Mouse (Mus musculus) CH12.LX (cell line): Measurements from ENCODE around the gene Npnt. TPM values are rescaled to one million over a fixed set of nuclear protein-coding genes. Genes with fewer than 3 reads are reported as not detected.

Experiments
- DNase-seq: peaks from one replicate; pipeline ENCODE4 v3.0.0-alpha.2; 2013; ENCODE audit errors: extremely low read depth
- H3K27ac ChIP-seq: 2 replicates; pipeline ENCODE4 v1.5.1; 2012; ENCODE audit warnings: low read depth, mild to moderate bottlenecking, control low read depth, moderate library complexity; ENCODE audit not compliant: insufficient read depth
- H3K27me3 ChIP-seq: replicated peaks from 2 replicates; pipeline ENCODE3; 2012; ENCODE audit warnings: inconsistent platforms
- H3K36me3 ChIP-seq, 2 experiments: replicated peaks in 1 of 2; 2 replicates each; pipeline versions ENCODE3 to v1.6.1; 2012; ENCODE audit warnings: inconsistent platforms in 1 of 2, low read length in 1 of 2, mild to moderate bottlenecking in 1 of 2, mixed read lengths in 1 of 2, moderate library complexity in 1 of 2; ENCODE audit not compliant: control insufficient read depth in 1 of 2, insufficient read depth in 1 of 2
- H3K4me1 ChIP-seq, 2 experiments: 2 replicates each; pipeline ENCODE4 v1.6.1; 2012; ENCODE audit warnings: inconsistent platforms in 1 of 2, moderate library complexity in 1 of 2; ENCODE audit not compliant: insufficient read depth in 2 of 2, control insufficient read depth in 1 of 2
- H3K4me2 ChIP-seq: 2 replicates; pipeline ENCODE4 v1.6.1; 2012; ENCODE audit warnings: low read depth, mild to moderate bottlenecking, control low read depth; ENCODE audit not compliant: poor library complexity, insufficient read depth, severe bottlenecking
- H3K4me3 ChIP-seq, 3 experiments: fragments of 150-350 bp in 1 of 3; sonication (generic) in 1 of 3; replicated peaks in 1 of 3; 2 replicates each; pipeline versions ENCODE3 to v1.5.1; 2011 to 2012; ENCODE audit warnings: low read depth in 2 of 3, low read length in 2 of 3, mild to moderate bottlenecking in 2 of 3, moderate library complexity in 2 of 3, control low read depth in 1 of 3, improper control_type of control experiment in 1 of 3, inconsistent platforms in 1 of 3, mixed read lengths in 1 of 3; ENCODE audit not compliant: poor library complexity in 1 of 3
- H3K79me2 ChIP-seq: replicated peaks from 2 replicates; pipeline ENCODE4 v1.6.1; 2012; ENCODE audit warnings: mild to moderate bottlenecking, moderate library complexity; ENCODE audit not compliant: control insufficient read depth, poor library complexity, insufficient read depth, severe bottlenecking; ENCODE audit errors: extremely low read depth
- H3K9ac ChIP-seq: 2 replicates; pipeline ENCODE4 v1.6.1; 2012; ENCODE audit warnings: low read depth, mild to moderate bottlenecking, control low read depth, moderate library complexity; ENCODE audit not compliant: insufficient read depth
- H3K9me3 ChIP-seq: replicated peaks from 2 replicates; pipeline ENCODE3; 2012; ENCODE audit warnings: low read length, inconsistent platforms, mixed read lengths
- BHLHE40 ChIP-seq: IDR thresholded peaks from 2 replicates; pipeline ENCODE4 v1.6.1; 2011; ENCODE audit warnings: mild to moderate bottlenecking, low read depth, low read length, improper control_type of control experiment
- CHD1 ChIP-seq: IDR thresholded peaks from 2 replicates; pipeline ENCODE4 v1.6.1; 2012; ENCODE audit warnings: low read depth, low read length, improper control_type of control experiment, inconsistent platforms
- CHD2 ChIP-seq: IDR thresholded peaks from 2 replicates; pipeline ENCODE4 v1.6.1; 2011; ENCODE audit warnings: low read length, improper control_type of control experiment
- CTCF ChIP-seq, 2 experiments: IDR thresholded peaks in 1 of 2; conservative IDR thresholded peaks in 1 of 2; 2 replicates each; pipeline ENCODE4 v1.5.1; 2011 to 2012; ENCODE audit warnings: low read depth in 2 of 2, low read length in 2 of 2, improper control_type of control experiment in 1 of 2, inconsistent platforms in 1 of 2, mild to moderate bottlenecking in 1 of 2, moderate library complexity in 1 of 2
- E2F4 ChIP-seq: IDR thresholded peaks from 2 replicates; pipeline ENCODE4 v1.6.1; 2011; ENCODE audit warnings: low read depth, low read length, improper control_type of control experiment; ENCODE audit not compliant: insufficient replicate concordance
- EP300 ChIP-seq: IDR thresholded peaks from 2 replicates; pipeline ENCODE4 v1.6.1; 2011; ENCODE audit warnings: low read length, improper control_type of control experiment
- ETS1 ChIP-seq: conservative IDR thresholded peaks from 2 replicates; pipeline ENCODE4 v1.6.1; 2012; ENCODE audit warnings: low read depth, mild to moderate bottlenecking, inconsistent platforms, low read length, improper control_type of control experiment, moderate library complexity
- JUN ChIP-seq: IDR thresholded peaks from 2 replicates; pipeline ENCODE4 v1.6.1; 2011; ENCODE audit warnings: low read depth, mild to moderate bottlenecking, low read length, improper control_type of control experiment, moderate library complexity; ENCODE audit not compliant: insufficient read depth
- JUND ChIP-seq: conservative IDR thresholded peaks from 2 replicates; pipeline ENCODE4 v1.6.1; 2011; ENCODE audit warnings: low read depth, low read length, improper control_type of control experiment
- KAT2A ChIP-seq: IDR thresholded peaks from 2 replicates; pipeline ENCODE4 v1.6.1; 2012; ENCODE audit warnings: low read length, improper control_type of control experiment, inconsistent platforms; ENCODE audit not compliant: insufficient replicate concordance
- MAX ChIP-seq: IDR thresholded peaks from 2 replicates; pipeline ENCODE4 v1.6.1; 2011; ENCODE audit warnings: low read length, improper control_type of control experiment
- MEF2A ChIP-seq: IDR thresholded peaks from 2 replicates; pipeline ENCODE4 v1.6.1; 2014; ENCODE audit warnings: low read depth, mild to moderate bottlenecking, inconsistent platforms, low read length, improper control_type of control experiment, borderline replicate concordance
- MXI1 ChIP-seq: IDR thresholded peaks from 2 replicates; pipeline ENCODE4 v1.6.1; 2011; ENCODE audit warnings: mild to moderate bottlenecking, low read depth, low read length, improper control_type of control experiment
- MYC ChIP-seq: IDR thresholded peaks from 2 replicates; pipeline ENCODE4 v1.6.1; 2011; ENCODE audit warnings: low read depth, mild to moderate bottlenecking, improper control_type of control experiment, low read length
- NELFE ChIP-seq: IDR thresholded peaks from 2 replicates; pipeline ENCODE4 v1.6.1; 2011; ENCODE audit warnings: low read depth, low read length, improper control_type of control experiment
- NRF1 ChIP-seq: IDR thresholded peaks from 2 replicates; pipeline ENCODE4 v1.6.1; 2014; ENCODE audit warnings: low read depth, mild to moderate bottlenecking, inconsistent platforms, low read length, improper control_type of control experiment, moderate library complexity
- PAX5 ChIP-seq: IDR thresholded peaks from 2 replicates; pipeline ENCODE4 v1.6.1; 2012; ENCODE audit warnings: low read length, inconsistent platforms, mixed read lengths
- POLR2A ChIP-seq: IDR thresholded peaks from 2 replicates; pipeline ENCODE4 v1.6.1; 2011; ENCODE audit warnings: low read depth, mild to moderate bottlenecking, improper control_type of control experiment, low read length
- POLR2AphosphoS2 ChIP-seq: IDR thresholded peaks from 2 replicates; pipeline ENCODE4 v1.6.1; 2011; ENCODE audit warnings: low read depth, low read length, improper control_type of control experiment
- RAD21 ChIP-seq: IDR thresholded peaks from 2 replicates; pipeline ENCODE4 v1.6.1; 2011; ENCODE audit warnings: low read depth, mild to moderate bottlenecking, low read length, improper control_type of control experiment, moderate library complexity
- SIN3A ChIP-seq: IDR thresholded peaks from 2 replicates; pipeline ENCODE4 v1.6.1; 2012; ENCODE audit warnings: low read length, improper control_type of control experiment, inconsistent platforms
- SMC3 ChIP-seq: IDR thresholded peaks from 2 replicates; pipeline ENCODE4 v1.6.1; 2011; ENCODE audit warnings: low read depth, low read length, improper control_type of control experiment
- TBP ChIP-seq: conservative IDR thresholded peaks from 2 replicates; pipeline ENCODE4 v1.6.1; 2011; ENCODE audit warnings: low read depth, low read length, improper control_type of control experiment
- TCF12 ChIP-seq: IDR thresholded peaks from 2 replicates; pipeline ENCODE4 v1.6.1; 2014; ENCODE audit warnings: low read depth, mild to moderate bottlenecking, inconsistent platforms, low read length, improper control_type of control experiment
- UBTF ChIP-seq: IDR thresholded peaks from 2 replicates; pipeline ENCODE4 v1.6.1; 2012; ENCODE audit warnings: low read depth, mild to moderate bottlenecking, inconsistent platforms, low read length, improper control_type of control experiment, moderate library complexity
- USF2 ChIP-seq: conservative IDR thresholded peaks from 2 replicates; pipeline ENCODE4 v1.6.1; 2011; ENCODE audit warnings: low read depth, low read length, improper control_type of control experiment
- ZC3H11A ChIP-seq: IDR thresholded peaks from 2 replicates; pipeline ENCODE4 v1.6.1; 2012; ENCODE audit warnings: low read depth, mild to moderate bottlenecking, inconsistent platforms, low read length, improper control_type of control experiment
- ZMIZ1 ChIP-seq: IDR thresholded peaks from 2 replicates; pipeline ENCODE4 v1.6.1; 2012; ENCODE audit warnings: low read depth, mild to moderate bottlenecking, inconsistent platforms, low read length, improper control_type of control experiment
- ZNF384 ChIP-seq: IDR thresholded peaks from 2 replicates; pipeline ENCODE4 v1.6.1; 2012; ENCODE audit warnings: low read depth, low read length, improper control_type of control experiment, inconsistent platforms
- dilution Hi-C: fragments of 300-500 bp; cut with MboI; formaldehyde crosslinking; loops from 2 replicates; pipeline ENCODE4 v1.14.3; 2020; ENCODE audit warnings: low sequenced_read_pairs; ENCODE audit not compliant: extremely low pct_unique_long_range_greater_than_20kb, extremely low pct_ligation_motif_present
- in situ Hi-C: fragments of 300-500 bp; cut with MboI; formaldehyde crosslinking; loops from 3 replicates; pipeline ENCODE4 v1.14.3; 2019; ENCODE audit warnings: low sequenced_read_pairs, low pct_ligation_motif_present, low pct_unique_long_range_greater_than_20kb, mixed read lengths
- polyA plus RNA-seq: library from polyadenylated mRNA; unstranded; fragments of >175 nt; gene quantifications from 2 replicates; pipeline ENCODE4 v1.2.1, GENCODE M21; 2012; ENCODE audit warnings: low read depth; ENCODE audit not compliant: insufficient read length
- total RNA-seq, 2 experiments: library from RNA; depleted of rRNA; stranded (reverse); fragments of 300-350 nt in 1 of 2; fragments of >200 nt in 1 of 2; gene quantifications; 2 replicates each; pipeline ENCODE4 v1.2.3; 2012 to 2014

Gene Npnt
- total and polyA plus RNA-seq, 3 experiments = 0.08 to 1.0 (median 0.20) TPM

DNA sequence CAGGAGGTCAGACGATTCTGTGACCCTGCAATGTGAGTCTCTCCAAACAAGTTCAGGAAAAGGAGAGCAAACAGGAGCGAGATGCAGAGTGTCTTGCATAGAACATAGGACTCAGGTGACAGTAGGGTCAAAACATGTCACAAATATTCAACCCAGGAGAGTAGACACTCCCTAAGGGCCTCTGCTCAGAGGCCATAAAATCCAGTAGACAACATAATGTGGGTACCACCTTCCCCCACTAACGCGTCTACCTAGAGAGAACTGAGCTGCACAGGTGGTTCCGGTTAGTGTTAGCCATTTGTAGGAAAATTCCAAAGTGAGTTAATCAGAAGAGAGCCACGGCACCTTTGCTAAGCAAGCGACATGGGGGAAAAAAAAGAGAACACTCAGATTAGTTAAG is 5.9 kb downstream of the Npnt start:
- dilution Hi-C loops = no loop called here
- Histone ChIP-seq H3K4me1 (peaks cover 4% of the 10 kb centered on the region in 2 experiments; a peak in 1 of 4 replicates), H3K4me3 (no peak overlapping the region), H3K4me2 (no peak overlapping the region), H3K9ac (no peak overlapping the region), H3K27ac (no peak overlapping the region), H3K27me3 (no peaks in the 10 kb centered on the region)
- DNase-seq = no peak
- in situ Hi-C loops = no loop called here
- TF ChIP-seq POLR2AphosphoS2 (no peak), ZNF384 (no peak), EP300 (no peak), NRF1 (no peak), CHD2 (no peak), PAX5 (no peak), JUND (no peak), TBP (no peak), USF2 (no peak), ZMIZ1 (no peak), BHLHE40 (no peak), ZC3H11A (no peak), MAX (no peak), SMC3 (no peak), UBTF (no peak), RAD21 (no peak), JUN (no peak)
- TF ChIP-seq, all 38 proteins: peak for 0
- no peaks in the 10 kb centered on the region for H3K36me3 ChIP-seq
- H3K9me3 ChIP-seq = no peaks in the 10 kb centered on the region
- no peaks in the 10 kb centered on the region for H3K79me2 ChIP-seq

- dilution Hi-C loops (no loop called here), in situ Hi-C loops (no loop called here)
- H3K4me1 ChIP-seq = peaks cover 3 to 4% of the 10 kb centered on the region in 2 experiments; a peak in 1 of 4 replicates
- no peaks in the 10 kb centered on the region for H3K36me3 ChIP-seq
- no peak overlapping the region for H3K9ac ChIP-seq
- no peaks in the 10 kb centered on the region for H3K79me2 ChIP-seq
- H3K9me3 ChIP-seq = no peaks in the 10 kb centered on the region
- H3K4me2 ChIP-seq = no peak overlapping the region
- DNase-seq = no peak
- no peaks in the 10 kb centered on the region for H3K27me3 ChIP-seq
- TF ChIP-seq JUN = no peak
- no peak for TF ChIP-seq ETS1
- TF ChIP-seq TCF12 = no peak
- no peak for TF ChIP-seq ZC3H11A
- no peak for TF ChIP-seq MYC
- no peak for TF ChIP-seq PAX5
- TF ChIP-seq POLR2A = no peak
- TF ChIP-seq NELFE = no peak
- TF ChIP-seq UBTF = no peak
- no peak for TF ChIP-seq SIN3A
- TF ChIP-seq NRF1 = no peak
- TF ChIP-seq MXI1 = no peak
- TF ChIP-seq POLR2AphosphoS2 = no peak
- TF ChIP-seq CTCF (conservative IDR thresholded peaks at IDR 0.05 in 1 of 2, IDR thresholded peaks at IDR 0.05 in 1 of 2; ENCODE audit: low read depth in 2 of 2, low read length in 2 of 2) = no peak
- TF ChIP-seq KAT2A = no peak
- TF ChIP-seq E2F4 = no peak
- no peak for TF ChIP-seq MEF2A
- no peak for TF ChIP-seq ZMIZ1
- no peak for TF ChIP-seq CHD1
- no peak overlapping the region for H3K27ac ChIP-seq
- H3K4me3 ChIP-seq = no peak overlapping the region
Observed at GRCm38 (mm10) chr3:132942778-132943177, 7.3 kb downstream of the Npnt start.
